Mouse (Mus musculus): ENCODE measurements around the gene Stambpl1. TPM values are rescaled to one million over a fixed set of nuclear protein-coding genes. Genes with fewer than 3 reads are reported as not detected.
A peak's percentile ranks its signal among the peaks of the same experiment; 100 is the strongest.

Stambpl1 gene
- total and polyA plus RNA-seq, 2 experiments from 2014 or later, result 7.4 to 9.4 TPM

- DNase-seq (ENCODE audit: low spot score) (no peak), ATAC-seq (ENCODE audit: insufficient read depth, low read depth) (no peak)
- TF ChIP-seq CTCF (IDR thresholded peaks at IDR 0.05; ENCODE audit: low read depth) (no peak), EP300 (IDR thresholded peaks at IDR 0.05; ENCODE audit: low read depth) (no peak)
Observed at GRCm38 (mm10) chr19:34270106-34270726, 78.2 kb downstream of the Stambpl1 start.

DNA sequence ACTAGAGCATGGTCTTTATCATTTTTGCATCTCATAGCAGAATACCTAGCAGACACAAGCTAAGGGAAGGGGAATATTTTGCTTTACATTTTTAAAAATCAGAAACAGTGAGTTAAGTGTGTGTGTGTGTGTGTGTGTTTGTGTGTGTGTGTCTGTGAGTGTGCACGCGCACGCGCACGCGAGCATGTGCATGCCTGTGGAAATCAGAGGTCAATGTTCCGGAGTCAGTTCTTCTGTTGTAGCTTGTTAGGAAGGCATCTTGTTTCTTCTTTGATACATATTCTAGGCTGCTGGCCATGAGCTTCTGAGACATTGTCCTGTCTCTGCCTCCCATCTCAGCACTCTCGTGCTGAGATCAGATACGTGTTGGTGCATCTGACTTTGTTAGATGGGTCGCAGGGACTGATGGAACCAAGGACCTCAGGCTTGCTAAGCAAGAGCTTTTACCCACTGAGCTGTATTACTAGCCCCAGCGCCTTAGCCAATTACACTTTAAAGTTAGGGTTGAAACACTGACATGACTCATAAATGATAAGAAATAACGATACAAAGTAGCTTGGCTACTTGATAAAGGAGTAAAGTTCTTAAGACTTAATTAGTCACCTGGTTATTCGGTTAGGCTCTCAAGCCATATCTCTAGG is 78.9 kb downstream of the Stambpl1 start:
- Histone ChIP-seq H3K9ac (replicated peaks; ENCODE audit: low read depth, low read length) (no peak overlapping the region), H3K4me3 (ENCODE audit: low read depth, low read length) (no peak overlapping the region), H3K9me3 (replicated peaks; ENCODE audit: control insufficient read depth, low read length) (no peaks in the 10 kb centered on the region), H3K4me1 (ENCODE audit: control insufficient read depth, insufficient read depth) (peaks cover 3% of the 10 kb centered on the region; the same call in 1 of the 2 replicates), H3K27ac (ENCODE audit: low read depth) (no peak overlapping the region), H3K27me3 (ENCODE audit: control insufficient read depth, insufficient read depth, low read length) (no peaks in the 10 kb centered on the region), H3K36me3 (replicated peaks; ENCODE audit: control insufficient read depth, insufficient read depth, low read length) (no peaks in the 10 kb centered on the region), H3K4me2 (ENCODE audit: low read depth, low read length) (no peak overlapping the region)
- ATAC-seq (ENCODE audit: insufficient read depth, low read depth) (no peak), DNase-seq (ENCODE audit: low spot score) (no peak)
- TF ChIP-seq CTCF (IDR thresholded peaks at IDR 0.05; ENCODE audit: low read depth) (no peak), EP300 (IDR thresholded peaks at IDR 0.05; ENCODE audit: low read depth) (no peak)
- WGBS, result 86% methylated on average over 13 of the region's 13 CpGs

More at GRCm38 (mm10) chr19:34270106-34270726, 78.2 kb downstream of the Stambpl1 start:
- Histone ChIP-seq H3K9me3 (replicated peaks; ENCODE audit: control insufficient read depth, low read length) (no peaks in the 10 kb centered on the region), H3K27ac (ENCODE audit: low read depth) (peak overlapping the region; percentile 17; the same call in 1 of the 2 replicates), H3K4me3 (ENCODE audit: low read depth, low read length) (no peak overlapping the region), H3K9ac (replicated peaks; ENCODE audit: low read depth, low read length) (no peak overlapping the region), H3K36me3 (replicated peaks; ENCODE audit: control insufficient read depth, insufficient read depth, low read length) (no peaks in the 10 kb centered on the region), H3K4me1 (ENCODE audit: control insufficient read depth, insufficient read depth) (peaks cover 5% of the 10 kb centered on the region; the same call in 1 of the 2 replicates), H3K27me3 (ENCODE audit: control insufficient read depth, insufficient read depth, low read length) (no peaks in the 10 kb centered on the region), H3K4me2 (ENCODE audit: low read depth, low read length) (no peak overlapping the region)
- 76% methylated on average over 11 of the region's 11 CpGs for WGBS

- no peak overlapping the region for H3K9ac ChIP-seq (replicated peaks; ENCODE audit: low read depth, low read length)
- H3K27ac ChIP-seq (ENCODE audit: low read depth), result no peak overlapping the region
- no peaks in the 10 kb centered on the region for H3K4me1 ChIP-seq (ENCODE audit: control insufficient read depth, insufficient read depth)
- DNase-seq (ENCODE audit: low spot score), result no peak
- H3K4me3 ChIP-seq (ENCODE audit: low read depth, low read length), result no peak overlapping the region
- no peak overlapping the region for H3K4me2 ChIP-seq (ENCODE audit: low read depth, low read length)
- no peaks in the 10 kb centered on the region for H3K9me3 ChIP-seq (replicated peaks; ENCODE audit: control insufficient read depth, low read length)
- WGBS, result 88% methylated on average over 1 of the region's 1 CpGs
- no peaks in the 10 kb centered on the region for H3K36me3 ChIP-seq (replicated peaks; ENCODE audit: control insufficient read depth, insufficient read depth, low read length)
- TF ChIP-seq EP300 (IDR thresholded peaks at IDR 0.05; ENCODE audit: low read depth), result no peak
- no peak for TF ChIP-seq CTCF (IDR thresholded peaks at IDR 0.05; ENCODE audit: low read depth)
- ATAC-seq (ENCODE audit: insufficient read depth, low read depth), result no peak
- H3K27me3 ChIP-seq (ENCODE audit: control insufficient read depth, insufficient read depth, low read length), result no peaks in the 10 kb centered on the region
Observed at GRCm38 (mm10) chr19:34273073-34273472, 81.0 kb downstream of the Stambpl1 start.

DNA sequence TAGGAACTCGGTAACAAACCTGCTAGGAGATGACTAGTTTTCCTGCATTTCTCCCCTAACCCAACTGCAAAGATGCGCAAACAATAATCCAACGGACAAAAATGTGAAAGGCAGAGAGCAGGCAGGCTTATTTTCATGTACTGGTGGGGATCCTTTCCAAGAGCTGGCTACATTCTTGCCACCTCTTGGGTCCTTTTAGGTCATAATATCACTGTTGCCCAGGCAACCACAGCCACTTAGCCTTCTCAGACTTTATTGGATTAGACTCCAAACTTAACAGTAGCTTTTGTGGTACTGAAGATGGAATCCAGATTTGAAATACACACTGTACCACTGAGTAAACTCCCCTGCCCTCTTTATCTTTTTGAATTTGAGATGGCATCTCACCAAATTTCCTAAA is 86.0 kb downstream of the Stambpl1 start:
- no peak for ATAC-seq (ENCODE audit: insufficient read depth, low read depth)
- no peak for TF ChIP-seq CTCF (IDR thresholded peaks at IDR 0.05; ENCODE audit: low read depth)
- no peak for TF ChIP-seq EP300 (IDR thresholded peaks at IDR 0.05; ENCODE audit: low read depth)

GRCm38 (mm10) chr19:34283614-34284013 is 91.6 kb downstream of the Stambpl1 start:
- Histone ChIP-seq H3K4me3 (ENCODE audit: low read depth, low read length) (no peak overlapping the region), H3K27me3 (ENCODE audit: control insufficient read depth, insufficient read depth, low read length) (no peaks in the 10 kb centered on the region), H3K4me1 (ENCODE audit: control insufficient read depth, insufficient read depth) (no peaks in the 10 kb centered on the region), H3K27ac (ENCODE audit: low read depth) (no peak overlapping the region), H3K9ac (replicated peaks; ENCODE audit: low read depth, low read length) (no peak overlapping the region), H3K36me3 (replicated peaks; ENCODE audit: control insufficient read depth, insufficient read depth, low read length) (no peaks in the 10 kb centered on the region), H3K4me2 (ENCODE audit: low read depth, low read length) (no peak overlapping the region), H3K9me3 (replicated peaks; ENCODE audit: control insufficient read depth, low read length) (no peaks in the 10 kb centered on the region)
- TF ChIP-seq EP300 (IDR thresholded peaks at IDR 0.05; ENCODE audit: low read depth), result no peak
- TF ChIP-seq CTCF (IDR thresholded peaks at IDR 0.05; ENCODE audit: low read depth), result no peak
- DNase-seq (ENCODE audit: low spot score) (no peak), ATAC-seq (ENCODE audit: insufficient read depth, low read depth) (no peak)
- 53% methylated on average over 6 of the region's 6 CpGs for WGBS

More for the DNA sequence above, 86.0 kb downstream of the Stambpl1 start:
- Histone ChIP-seq H3K4me1 (ENCODE audit: control insufficient read depth, insufficient read depth) (no peaks in the 10 kb centered on the region), H3K4me2 (ENCODE audit: low read depth, low read length) (no peak overlapping the region), H3K27me3 (ENCODE audit: control insufficient read depth, insufficient read depth, low read length) (no peaks in the 10 kb centered on the region), H3K36me3 (replicated peaks; ENCODE audit: control insufficient read depth, insufficient read depth, low read length) (no peaks in the 10 kb centered on the region), H3K9me3 (replicated peaks; ENCODE audit: control insufficient read depth, low read length) (no peaks in the 10 kb centered on the region), H3K9ac (replicated peaks; ENCODE audit: low read depth, low read length) (no peak overlapping the region), H3K4me3 (ENCODE audit: low read depth, low read length) (no peak overlapping the region), H3K27ac (ENCODE audit: low read depth) (no peak overlapping the region)
- DNase-seq (ENCODE audit: low spot score), result no peak
- WGBS, result 80% methylated on average over 3 of the region's 3 CpGs
